Mouse (Mus musculus) CH12.LX (cell line): ENCODE measurements around the gene Chd9. TPM values are rescaled to one million over a fixed set of nuclear protein-coding genes. Genes with fewer than 3 reads are reported as not detected.

Source experiments
- DNase-seq: peaks from one replicate; pipeline ENCODE4 v3.0.0-alpha.2; 2013; ENCODE audit errors: extremely low read depth
- H3K27ac ChIP-seq: 2 replicates; pipeline ENCODE4 v1.5.1; 2012; ENCODE audit warnings: low read depth, mild to moderate bottlenecking, control low read depth, moderate library complexity; ENCODE audit not compliant: insufficient read depth
- H3K27me3 ChIP-seq: replicated peaks from 2 replicates; pipeline ENCODE3; 2012; ENCODE audit warnings: inconsistent platforms
- H3K36me3 ChIP-seq, 2 experiments: replicated peaks in 1 of 2; 2 replicates each; pipeline versions ENCODE3 to v1.6.1; 2012; ENCODE audit warnings: inconsistent platforms in 1 of 2, low read length in 1 of 2, mild to moderate bottlenecking in 1 of 2, mixed read lengths in 1 of 2, moderate library complexity in 1 of 2; ENCODE audit not compliant: control insufficient read depth in 1 of 2, insufficient read depth in 1 of 2
- H3K4me1 ChIP-seq, 2 experiments: 2 replicates each; pipeline ENCODE4 v1.6.1; 2012; ENCODE audit warnings: inconsistent platforms in 1 of 2, moderate library complexity in 1 of 2; ENCODE audit not compliant: insufficient read depth in 2 of 2, control insufficient read depth in 1 of 2
- H3K4me2 ChIP-seq: 2 replicates; pipeline ENCODE4 v1.6.1; 2012; ENCODE audit warnings: low read depth, mild to moderate bottlenecking, control low read depth; ENCODE audit not compliant: poor library complexity, insufficient read depth, severe bottlenecking
- H3K4me3 ChIP-seq, 3 experiments: fragments of 150-350 bp in 1 of 3; sonication (generic) in 1 of 3; replicated peaks in 1 of 3; 2 replicates each; pipeline versions ENCODE3 to v1.5.1; 2011 to 2012; ENCODE audit warnings: low read depth in 2 of 3, low read length in 2 of 3, mild to moderate bottlenecking in 2 of 3, moderate library complexity in 2 of 3, control low read depth in 1 of 3, improper control_type of control experiment in 1 of 3, inconsistent platforms in 1 of 3, mixed read lengths in 1 of 3; ENCODE audit not compliant: poor library complexity in 1 of 3
- H3K79me2 ChIP-seq: replicated peaks from 2 replicates; pipeline ENCODE4 v1.6.1; 2012; ENCODE audit warnings: mild to moderate bottlenecking, moderate library complexity; ENCODE audit not compliant: control insufficient read depth, poor library complexity, insufficient read depth, severe bottlenecking; ENCODE audit errors: extremely low read depth
- H3K9ac ChIP-seq: 2 replicates; pipeline ENCODE4 v1.6.1; 2012; ENCODE audit warnings: low read depth, mild to moderate bottlenecking, control low read depth, moderate library complexity; ENCODE audit not compliant: insufficient read depth
- H3K9me3 ChIP-seq: replicated peaks from 2 replicates; pipeline ENCODE3; 2012; ENCODE audit warnings: low read length, inconsistent platforms, mixed read lengths
- CHD2 ChIP-seq: IDR thresholded peaks from 2 replicates; pipeline ENCODE4 v1.6.1; 2011; ENCODE audit warnings: low read length, improper control_type of control experiment
- ELF1 ChIP-seq: IDR thresholded peaks from 2 replicates; pipeline ENCODE4 v1.6.1; 2014; ENCODE audit warnings: low read depth, mild to moderate bottlenecking, inconsistent platforms, low read length, improper control_type of control experiment
- GABPA ChIP-seq: IDR thresholded peaks from 2 replicates; pipeline ENCODE4 v1.6.1; 2012; ENCODE audit warnings: low read depth, low read length, improper control_type of control experiment, inconsistent platforms; ENCODE audit not compliant: insufficient replicate concordance
- HCFC1 ChIP-seq: IDR thresholded peaks from 2 replicates; pipeline ENCODE4 v1.6.1; 2012; ENCODE audit warnings: low read depth, mild to moderate bottlenecking, inconsistent platforms, low read length, improper control_type of control experiment
- IRF4 ChIP-seq: IDR thresholded peaks from 2 replicates; pipeline ENCODE4 v1.6.1; 2014; ENCODE audit warnings: low read depth, mild to moderate bottlenecking, inconsistent platforms, low read length, improper control_type of control experiment
- JUN ChIP-seq: IDR thresholded peaks from 2 replicates; pipeline ENCODE4 v1.6.1; 2011; ENCODE audit warnings: low read depth, mild to moderate bottlenecking, low read length, improper control_type of control experiment, moderate library complexity; ENCODE audit not compliant: insufficient read depth
- JUND ChIP-seq: conservative IDR thresholded peaks from 2 replicates; pipeline ENCODE4 v1.6.1; 2011; ENCODE audit warnings: low read depth, low read length, improper control_type of control experiment
- KAT2A ChIP-seq: IDR thresholded peaks from 2 replicates; pipeline ENCODE4 v1.6.1; 2012; ENCODE audit warnings: low read length, improper control_type of control experiment, inconsistent platforms; ENCODE audit not compliant: insufficient replicate concordance
- MAFK ChIP-seq: IDR thresholded peaks from 2 replicates; pipeline ENCODE4 v1.6.1; 2011; ENCODE audit warnings: low read length, improper control_type of control experiment; ENCODE audit not compliant: insufficient replicate concordance
- MAX ChIP-seq: IDR thresholded peaks from 2 replicates; pipeline ENCODE4 v1.6.1; 2011; ENCODE audit warnings: low read length, improper control_type of control experiment
- MEF2A ChIP-seq: IDR thresholded peaks from 2 replicates; pipeline ENCODE4 v1.6.1; 2014; ENCODE audit warnings: low read depth, mild to moderate bottlenecking, inconsistent platforms, low read length, improper control_type of control experiment, borderline replicate concordance
- MXI1 ChIP-seq: IDR thresholded peaks from 2 replicates; pipeline ENCODE4 v1.6.1; 2011; ENCODE audit warnings: mild to moderate bottlenecking, low read depth, low read length, improper control_type of control experiment
- NELFE ChIP-seq: IDR thresholded peaks from 2 replicates; pipeline ENCODE4 v1.6.1; 2011; ENCODE audit warnings: low read depth, low read length, improper control_type of control experiment
- NRF1 ChIP-seq: IDR thresholded peaks from 2 replicates; pipeline ENCODE4 v1.6.1; 2014; ENCODE audit warnings: low read depth, mild to moderate bottlenecking, inconsistent platforms, low read length, improper control_type of control experiment, moderate library complexity
- PAX5 ChIP-seq: IDR thresholded peaks from 2 replicates; pipeline ENCODE4 v1.6.1; 2012; ENCODE audit warnings: low read length, inconsistent platforms, mixed read lengths
- POLR2A ChIP-seq: IDR thresholded peaks from 2 replicates; pipeline ENCODE4 v1.6.1; 2011; ENCODE audit warnings: low read depth, mild to moderate bottlenecking, improper control_type of control experiment, low read length
- RAD21 ChIP-seq: IDR thresholded peaks from 2 replicates; pipeline ENCODE4 v1.6.1; 2011; ENCODE audit warnings: low read depth, mild to moderate bottlenecking, low read length, improper control_type of control experiment, moderate library complexity
- RCOR1 ChIP-seq: conservative IDR thresholded peaks from 2 replicates; pipeline ENCODE4 v1.6.1; 2012; ENCODE audit warnings: low read depth, mild to moderate bottlenecking, inconsistent platforms, low read length, improper control_type of control experiment
- SIN3A ChIP-seq: IDR thresholded peaks from 2 replicates; pipeline ENCODE4 v1.6.1; 2012; ENCODE audit warnings: low read length, improper control_type of control experiment, inconsistent platforms
- SMC3 ChIP-seq: IDR thresholded peaks from 2 replicates; pipeline ENCODE4 v1.6.1; 2011; ENCODE audit warnings: low read depth, low read length, improper control_type of control experiment
- TCF12 ChIP-seq: IDR thresholded peaks from 2 replicates; pipeline ENCODE4 v1.6.1; 2014; ENCODE audit warnings: low read depth, mild to moderate bottlenecking, inconsistent platforms, low read length, improper control_type of control experiment
- UBTF ChIP-seq: IDR thresholded peaks from 2 replicates; pipeline ENCODE4 v1.6.1; 2012; ENCODE audit warnings: low read depth, mild to moderate bottlenecking, inconsistent platforms, low read length, improper control_type of control experiment, moderate library complexity
- USF1 ChIP-seq: IDR thresholded peaks from 2 replicates; pipeline ENCODE4 v1.6.1; 2014; ENCODE audit warnings: low read depth, mild to moderate bottlenecking, inconsistent platforms, low read length, improper control_type of control experiment
- USF2 ChIP-seq: conservative IDR thresholded peaks from 2 replicates; pipeline ENCODE4 v1.6.1; 2011; ENCODE audit warnings: low read depth, low read length, improper control_type of control experiment
- ZC3H11A ChIP-seq: IDR thresholded peaks from 2 replicates; pipeline ENCODE4 v1.6.1; 2012; ENCODE audit warnings: low read depth, mild to moderate bottlenecking, inconsistent platforms, low read length, improper control_type of control experiment
- ZMIZ1 ChIP-seq: IDR thresholded peaks from 2 replicates; pipeline ENCODE4 v1.6.1; 2012; ENCODE audit warnings: low read depth, mild to moderate bottlenecking, inconsistent platforms, low read length, improper control_type of control experiment
- ZNF384 ChIP-seq: IDR thresholded peaks from 2 replicates; pipeline ENCODE4 v1.6.1; 2012; ENCODE audit warnings: low read depth, low read length, improper control_type of control experiment, inconsistent platforms
- dilution Hi-C: fragments of 300-500 bp; cut with MboI; formaldehyde crosslinking; loops from 2 replicates; pipeline ENCODE4 v1.14.3; 2020; ENCODE audit warnings: low sequenced_read_pairs; ENCODE audit not compliant: extremely low pct_unique_long_range_greater_than_20kb, extremely low pct_ligation_motif_present
- in situ Hi-C: fragments of 300-500 bp; cut with MboI; formaldehyde crosslinking; loops from 3 replicates; pipeline ENCODE4 v1.14.3; 2019; ENCODE audit warnings: low sequenced_read_pairs, low pct_ligation_motif_present, low pct_unique_long_range_greater_than_20kb, mixed read lengths
- polyA plus RNA-seq: library from polyadenylated mRNA; unstranded; fragments of >175 nt; gene quantifications from 2 replicates; pipeline ENCODE4 v1.2.1, GENCODE M21; 2012; ENCODE audit warnings: low read depth; ENCODE audit not compliant: insufficient read length
- total RNA-seq, 2 experiments: library from RNA; depleted of rRNA; stranded (reverse); fragments of 300-350 nt in 1 of 2; fragments of >200 nt in 1 of 2; gene quantifications; 2 replicates each; pipeline ENCODE4 v1.2.3; 2012 to 2014

Gene Chd9
- total and polyA plus RNA-seq, 3 experiments: 12.7 to 188 (median 15.1) TPM

- H3K27me3 ChIP-seq: no peaks in the 10 kb centered on the region
- in situ Hi-C loops (no loop called here), dilution Hi-C loops (no loop called here)
- no peaks in the 10 kb centered on the region for H3K9me3 ChIP-seq
- H3K9ac ChIP-seq: no peak overlapping the region
- H3K4me1 ChIP-seq: no peaks in the 10 kb centered on the region
- no peak overlapping the region for H3K27ac ChIP-seq
- H3K79me2 ChIP-seq: no peaks in the 10 kb centered on the region
- no peak overlapping the region for H3K4me3 ChIP-seq
- TF ChIP-seq RAD21 (no peak), HCFC1 (no peak), UBTF (no peak), MAX (no peak), ZC3H11A (no peak), NRF1 (no peak), USF1 (no peak), SMC3 (no peak), RCOR1 (no peak), USF2 (no peak), ZMIZ1 (no peak), MAFK (no peak), JUND (no peak), PAX5 (no peak), MXI1 (no peak), SIN3A (no peak), GABPA (no peak), NELFE (no peak)
- peaks cover 0 to 7% of the 10 kb centered on the region in 2 experiments for H3K36me3 ChIP-seq
- DNase-seq: no peak
- no peak overlapping the region for H3K4me2 ChIP-seq
Measured at GRCm38 (mm10) chr8:90898578-90898977, 70.4 kb downstream of the Chd9 start.

DNA sequence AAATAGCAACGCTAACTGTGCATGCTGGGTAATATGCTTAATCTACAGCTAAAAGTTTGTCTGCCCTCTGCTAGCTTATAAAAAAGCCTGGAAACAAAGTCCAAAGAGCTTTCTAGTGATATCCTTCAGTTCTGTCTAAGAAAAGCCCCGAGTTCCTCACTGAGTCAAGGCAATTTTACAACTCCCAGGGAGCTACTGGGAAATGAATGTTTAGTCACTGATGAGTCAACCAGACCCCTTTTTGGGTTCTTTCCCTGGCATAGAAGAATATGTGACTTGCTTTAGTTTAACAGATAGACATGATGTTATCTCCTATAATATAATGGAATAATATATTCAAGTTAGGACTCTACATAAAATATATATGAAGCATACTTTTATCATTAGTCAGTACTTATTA lies 73.8 kb downstream of the Chd9 start:
- in situ Hi-C loops: no loop called here
- dilution Hi-C loops: no loop called here

More for the DNA sequence above, 73.8 kb downstream of the Chd9 start:
- H3K27ac ChIP-seq: no peak overlapping the region
- H3K9ac ChIP-seq: no peak overlapping the region
- no peak overlapping the region for H3K4me3 ChIP-seq
- no peaks in the 10 kb centered on the region for H3K9me3 ChIP-seq
- H3K27me3 ChIP-seq: no peaks in the 10 kb centered on the region
- H3K4me2 ChIP-seq: no peak overlapping the region
- H3K79me2 ChIP-seq: no peaks in the 10 kb centered on the region
- TF ChIP-seq MEF2A (no peak), KAT2A (no peak), SMC3 (no peak), TCF12 (no peak), GABPA (no peak), ZNF384 (no peak), MAFK (no peak), JUN (no peak), POLR2A (no peak), IRF4 (no peak), CHD2 (no peak), ELF1 (no peak)
- H3K4me1 ChIP-seq: peaks cover 0 to 7% of the 10 kb centered on the region in 2 experiments; a peak in 2 of 4 replicates
- H3K36me3 ChIP-seq: no peaks in the 10 kb centered on the region
- no peak for DNase-seq
